Mouse (Mus musculus): ENCODE results near the gene Dlst.

Dlst gene

GRCm38 (mm10) chr12:85110698-85111592 is at the start of gene Dlst, which contains the start of gene Prox2:
Gene Dlst, plus strand, starts transcription at chr12:85110833.
Gene Prox2, minus strand, starts transcription at chr12:85110759.
- peak; percentile 78 for DNase-seq (ENCODE audit: low read depth, low spot score)

GRCm38 (mm10) chr12:85071043-85071442 is 39.6 kb upstream of the Dlst start:
- no peak for DNase-seq (ENCODE audit: low read depth, low spot score)

GRCm38 (mm10) chr12:85077100-85077499 is 33.5 kb upstream of the Dlst start:
- no peak for DNase-seq (ENCODE audit: low read depth, low spot score)

- peak; percentile 18 for DNase-seq (ENCODE audit: low read depth, low spot score)
These were observed 26.4 kb upstream of the Dlst start for GRCm38 (mm10) chr12:85084257-85084656.

- DNase-seq (ENCODE audit: low read depth, low spot score) = peak; percentile 66
These were observed 25.7 kb upstream of the Dlst start for GRCm38 (mm10) chr12:85084941-85085340.

- DNase-seq (ENCODE audit: low read depth, low spot score) = no peak
These were observed 22.8 kb upstream of the Dlst start for GRCm38 (mm10) chr12:85087845-85088244.

GRCm38 (mm10) chr12:85091190-85091589 is 19.4 kb upstream of the Dlst start:
- DNase-seq (ENCODE audit: low read depth, low spot score) = no peak

GRCm38 (mm10) chr12:85092214-85092613 is 18.4 kb upstream of the Dlst start:
- peak; percentile 80 for DNase-seq (ENCODE audit: low read depth, low spot score)

- DNase-seq (ENCODE audit: low read depth, low spot score) = peak; percentile 92
These were observed 16.6 kb upstream of the Dlst start for GRCm38 (mm10) chr12:85094010-85094409.

- no peak for DNase-seq (ENCODE audit: low read depth, low spot score)
These were observed 15.9 kb upstream of the Dlst start for GRCm38 (mm10) chr12:85094706-85095105.

GRCm38 (mm10) chr12:85095146-85095545 is 15.5 kb upstream of the Dlst start:
- no peak for DNase-seq (ENCODE audit: low read depth, low spot score)

- no peak for DNase-seq (ENCODE audit: low read depth, low spot score)
These were observed 14.8 kb upstream of the Dlst start for GRCm38 (mm10) chr12:85095859-85096258.

GRCm38 (mm10) chr12:85101001-85101400 is 9.6 kb upstream of the Dlst start:
- DNase-seq (ENCODE audit: low read depth, low spot score) = no peak

GRCm38 (mm10) chr12:85101521-85102106 is 9.0 kb upstream of the Dlst start:
- no peak for DNase-seq (ENCODE audit: low read depth, low spot score)

GRCm38 (mm10) chr12:85103096-85103495 is 7.5 kb upstream of the Dlst start:
- DNase-seq (ENCODE audit: low read depth, low spot score) = no peak

- DNase-seq (ENCODE audit: low read depth, low spot score) = no peak
These were observed 5.8 kb upstream of the Dlst start for GRCm38 (mm10) chr12:85104789-85105188.

- no peak for DNase-seq (ENCODE audit: low read depth, low spot score)
These were observed 4.3 kb upstream of the Dlst start for GRCm38 (mm10) chr12:85106292-85106691.

- no peak for DNase-seq (ENCODE audit: low read depth, low spot score)
These were observed 2.0 kb upstream of the Dlst start for GRCm38 (mm10) chr12:85108643-85109042.

- no peak for DNase-seq (ENCODE audit: low read depth, low spot score)
These were observed 1.2 kb upstream of the Dlst start for GRCm38 (mm10) chr12:85109426-85109825.

- DNase-seq (ENCODE audit: low read depth, low spot score) = peak; percentile 36
These were observed 479 bp upstream of the Dlst start for GRCm38 (mm10) chr12:85110011-85110697.

GRCm38 (mm10) chr12:85112550-85113251 is 2.1 kb downstream of the Dlst start:
- DNase-seq (ENCODE audit: low read depth, low spot score) = no peak

- no peak for DNase-seq (ENCODE audit: low read depth, low spot score)
These were observed 2.7 kb downstream of the Dlst start for GRCm38 (mm10) chr12:85113337-85113736.

Data from 3T3-L1 (cell line).